Mouse (Mus musculus): ENCODE data around the gene Lrp5. TPM values are rescaled to one million over a fixed set of nuclear protein-coding genes. Genes with fewer than 3 reads are reported as not detected.

The Lrp5 gene
- total RNA-seq (2021): 10 to 100 TPM; 24.6 to 28.2 TPM
- long read RNA-seq, experiment 1, partial matches to known transcripts: 2 of 8 reads
- long read RNA-seq, experiment 1, other reads (novel, unspliced or antisense): 6 of 8 reads
- long read RNA-seq, experiment 2, full-length matches to known transcripts: 1 of 12 reads
- long read RNA-seq, experiment 2, partial matches to known transcripts: 3 of 12 reads
- long read RNA-seq, experiment 2, other reads (novel, unspliced or antisense): 8 of 12 reads

- peak; percentile 72 for DNase-seq
Measured at GRCm38 (mm10) chr19:3686215-3686894, at the start of gene Lrp5. Lrp5 (minus strand) TSS chr19:3686564.

GRCm38 (mm10) chr19:3736001-3736400 is 49.6 kb upstream of the Lrp5 start:
- DNase-seq: no peak

GRCm38 (mm10) chr19:3730781-3731646 is 44.6 kb upstream of the Lrp5 start:
- DNase-seq: no peak

- no peak for DNase-seq
Measured at GRCm38 (mm10) chr19:3728901-3729300, 42.5 kb upstream of the Lrp5 start.

GRCm38 (mm10) chr19:3724779-3725178 is 38.4 kb upstream of the Lrp5 start:
- no peak for DNase-seq

- no peak for DNase-seq
Measured at GRCm38 (mm10) chr19:3723904-3724303, 37.5 kb upstream of the Lrp5 start.

- no peak for DNase-seq
Measured at GRCm38 (mm10) chr19:3723170-3723569, 36.8 kb upstream of the Lrp5 start.

GRCm38 (mm10) chr19:3719362-3719891 is 33.1 kb upstream of the Lrp5 start:
- DNase-seq: peak; percentile 49

GRCm38 (mm10) chr19:3718481-3719361 is 32.4 kb upstream of the Lrp5 start:
- peak; percentile 35 for DNase-seq

GRCm38 (mm10) chr19:3714381-3714780 is 28.0 kb upstream of the Lrp5 start:
- DNase-seq: no peak

GRCm38 (mm10) chr19:3710436-3710835 is 24.1 kb upstream of the Lrp5 start:
- no peak for DNase-seq

GRCm38 (mm10) chr19:3709013-3709787 is 22.8 kb upstream of the Lrp5 start:
- DNase-seq: no peak

GRCm38 (mm10) chr19:3708078-3709012 is 22.0 kb upstream of the Lrp5 start, which contains the start of gene 1810055G02Rik:
1810055G02Rik (plus strand) TSS chr19:3708293.
- peak; percentile 97 for DNase-seq

- no peak for DNase-seq
Measured at GRCm38 (mm10) chr19:3707553-3707952, 21.2 kb upstream of the Lrp5 start.

GRCm38 (mm10) chr19:3706258-3706657 is 19.9 kb upstream of the Lrp5 start:
- no peak for DNase-seq

- DNase-seq: no peak
Measured at GRCm38 (mm10) chr19:3702460-3702859, 16.1 kb upstream of the Lrp5 start.

- peak; percentile 78 for DNase-seq
Measured at GRCm38 (mm10) chr19:3699508-3700438, 13.4 kb upstream of the Lrp5 start.

- DNase-seq: no peak
Measured at GRCm38 (mm10) chr19:3698035-3698434, 11.7 kb upstream of the Lrp5 start.

All from gastrocnemius, postnatal 25 days (tissue).